Mouse (Mus musculus) spleen, postnatal 10 days (tissue): ENCODE measurements around the gene Cpped1.

Experiments
- DNase-seq, 2 experiments: peaks; one replicate each; pipeline ENCODE4 v3.0.0; 2021 to 2022; ENCODE audit warnings: low spot score in 2 of 2

The Cpped1 gene

DNA sequence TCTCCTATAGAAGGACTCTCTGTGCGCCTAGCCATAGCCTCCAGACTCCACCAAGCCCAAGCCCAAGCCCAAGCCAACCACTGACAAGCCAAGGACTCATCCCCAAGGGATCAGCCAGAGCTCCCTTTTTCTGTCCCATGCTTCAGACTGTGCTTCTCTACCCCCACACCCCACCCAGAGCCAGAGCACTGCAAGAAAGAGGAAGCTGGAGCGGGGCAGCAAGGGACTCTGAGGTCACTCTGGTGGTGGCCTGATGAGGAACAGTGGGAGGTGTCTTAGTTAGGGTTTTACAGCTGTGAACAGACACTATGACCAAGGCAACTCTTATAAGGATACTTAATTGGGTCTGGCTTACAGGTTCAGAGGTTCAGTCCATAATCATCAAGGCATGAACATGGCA lies 65.8 kb downstream of the Cpped1 start:
- DNase-seq, result no peak

DNA sequence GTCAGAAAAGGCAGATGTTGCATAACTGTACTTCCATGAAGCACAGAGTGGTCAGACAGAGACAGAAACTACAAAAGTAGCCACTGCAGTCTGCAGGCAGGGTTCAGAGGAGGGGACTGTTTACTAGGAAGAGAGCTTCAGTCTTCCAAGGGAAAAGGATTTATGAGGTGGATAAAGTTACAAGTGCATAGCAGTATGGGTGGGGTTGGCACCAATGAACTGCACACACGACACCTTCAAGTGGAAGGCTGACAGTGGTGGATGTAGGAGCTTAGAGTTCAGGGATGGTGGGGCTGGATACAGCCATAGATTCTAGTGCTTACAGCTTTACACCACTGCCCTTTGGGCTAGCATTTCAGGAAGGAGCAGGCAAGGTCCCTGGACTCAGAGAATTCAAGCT lies 75.8 kb downstream of the Cpped1 start:
- no peak for DNase-seq

DNA sequence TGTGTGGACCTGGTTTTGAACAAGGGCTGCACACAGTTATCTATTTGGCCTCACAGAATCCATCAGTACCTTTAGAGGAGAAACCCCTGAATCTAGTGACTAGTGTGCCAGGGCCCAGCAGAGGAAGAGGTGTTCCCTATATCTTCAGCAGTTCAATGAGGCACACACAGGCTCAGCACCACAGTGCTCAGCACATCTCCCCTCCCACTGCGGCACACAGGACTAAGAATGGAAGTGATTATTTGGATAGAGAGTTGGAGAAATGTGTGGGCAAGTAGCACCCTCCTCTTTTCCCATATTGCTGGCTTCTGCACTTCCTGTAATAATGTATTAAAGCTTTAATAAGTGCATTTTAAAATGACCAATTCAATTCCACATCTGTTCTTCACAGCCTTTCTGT lies 80.4 kb downstream of the Cpped1 start:
- no peak for DNase-seq

- DNase-seq, result no peak
Observed at GRCm38 (mm10) chr16:11824833-11825232, 84.4 kb downstream of the Cpped1 start.

GRCm38 (mm10) chr16:11824385-11824784 lies 84.9 kb downstream of the Cpped1 start:
- no peak for DNase-seq

DNA sequence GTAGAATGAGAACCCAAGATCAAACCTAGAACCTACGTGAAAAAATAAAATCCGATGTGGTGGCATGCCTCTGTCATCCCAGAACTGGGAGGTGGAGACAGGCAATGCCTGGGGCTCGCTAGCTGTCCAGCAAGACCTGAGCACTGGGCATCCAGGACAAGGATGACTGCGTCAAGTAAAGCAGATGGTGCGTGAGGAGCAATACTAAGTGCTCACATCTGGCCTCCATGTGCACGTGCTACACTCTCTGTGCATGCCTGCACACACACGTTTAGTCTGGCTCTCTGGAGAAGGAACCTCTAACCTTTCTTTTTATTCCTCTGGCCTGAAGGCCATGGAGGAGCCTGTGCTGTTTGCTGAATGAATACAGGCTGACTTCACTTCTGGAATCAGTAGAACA lies 88.5 kb downstream of the Cpped1 start:
- no peak for DNase-seq

- no peak for DNase-seq
Observed at GRCm38 (mm10) chr16:11814935-11815650, 94.2 kb downstream of the Cpped1 start.

- DNase-seq, result no peak
Observed at GRCm38 (mm10) chr16:11812119-11812518, 97.1 kb downstream of the Cpped1 start.

- no peak for DNase-seq
Observed at GRCm38 (mm10) chr16:11809615-11810014, 99.6 kb downstream of the Cpped1 start.

DNA sequence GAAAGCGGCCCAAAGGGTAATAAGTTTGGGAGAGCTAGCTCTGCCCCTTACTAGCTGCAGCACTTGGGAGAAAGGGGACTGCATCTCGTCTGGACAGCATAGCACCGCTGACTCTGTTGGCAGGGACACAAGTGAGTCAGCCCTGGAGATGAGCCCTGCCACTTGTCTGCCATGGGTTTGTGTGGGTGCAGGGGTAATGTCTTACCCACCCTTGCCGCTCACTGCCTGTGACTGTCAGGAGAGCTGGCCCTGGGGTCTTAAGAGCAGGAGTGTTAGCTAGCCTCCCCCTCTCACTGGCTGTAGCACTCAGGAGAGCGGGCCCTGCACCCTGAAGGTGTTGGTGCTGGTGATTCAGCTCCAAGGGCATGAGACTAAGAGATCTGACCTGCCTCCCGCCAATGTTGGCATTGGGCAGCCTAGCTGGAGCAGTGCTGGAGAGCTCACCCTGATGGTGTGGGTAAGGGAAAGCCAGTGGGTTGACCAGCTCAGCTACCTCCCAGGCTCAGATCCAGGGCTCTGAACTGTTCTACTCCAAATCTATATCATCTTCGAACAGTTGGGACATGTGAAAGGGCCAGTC lies 107.2 kb downstream of the Cpped1 start:
- DNase-seq, result no peak

DNA sequence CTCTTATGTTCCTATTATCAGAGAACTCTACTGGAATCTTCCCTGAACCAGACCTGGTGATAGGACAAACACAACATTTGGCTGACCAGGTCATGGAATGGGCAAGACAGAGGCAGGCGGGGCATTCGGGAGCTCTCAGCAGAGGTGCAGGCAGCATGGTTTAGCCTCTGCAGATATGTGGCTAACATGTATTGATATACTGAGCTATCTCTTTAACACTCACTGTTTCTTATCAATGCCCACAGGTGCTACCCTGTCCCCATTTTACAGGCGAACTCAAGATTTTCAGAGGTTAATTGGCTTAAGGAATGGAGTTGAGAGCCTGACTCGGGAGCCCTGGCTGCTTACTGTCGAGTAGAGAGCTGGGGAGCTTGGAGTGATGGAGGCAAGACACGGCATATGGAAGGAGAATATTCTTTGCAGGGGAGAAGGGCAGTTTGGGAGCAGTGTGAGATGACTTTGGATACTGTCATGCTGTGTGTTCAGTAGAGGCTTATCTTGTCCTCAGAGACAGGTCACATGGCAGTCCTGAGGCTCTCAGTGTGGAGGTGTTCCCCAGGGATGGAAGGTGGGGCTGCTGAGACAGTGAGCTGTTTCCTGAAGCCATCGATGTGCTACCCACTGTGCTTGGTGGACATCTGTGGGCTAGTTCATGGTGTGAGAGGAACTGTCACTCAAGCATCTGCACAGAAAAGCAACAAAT lies 113.3 kb downstream of the Cpped1 start:
- no peak for DNase-seq

DNA sequence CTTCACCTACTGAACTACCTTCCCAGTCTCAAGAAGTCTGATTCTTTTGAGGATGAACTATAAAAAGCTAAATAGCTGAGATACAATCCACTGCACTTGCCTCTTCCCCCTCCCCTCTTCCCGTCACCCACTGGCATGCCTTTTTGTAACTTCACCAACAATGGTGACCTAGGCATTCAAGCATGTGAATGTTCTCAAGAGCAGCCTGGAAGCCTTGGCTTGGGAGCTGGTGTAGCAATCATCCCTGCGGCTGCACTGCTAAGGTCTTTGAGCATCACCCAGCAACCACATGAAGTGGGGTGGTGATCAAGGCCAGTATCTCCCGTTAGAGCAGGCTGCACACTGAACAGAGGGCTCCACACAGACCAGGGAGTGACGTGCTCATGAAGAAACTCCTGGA lies 114.6 kb downstream of the Cpped1 start:
- no peak for DNase-seq

DNA sequence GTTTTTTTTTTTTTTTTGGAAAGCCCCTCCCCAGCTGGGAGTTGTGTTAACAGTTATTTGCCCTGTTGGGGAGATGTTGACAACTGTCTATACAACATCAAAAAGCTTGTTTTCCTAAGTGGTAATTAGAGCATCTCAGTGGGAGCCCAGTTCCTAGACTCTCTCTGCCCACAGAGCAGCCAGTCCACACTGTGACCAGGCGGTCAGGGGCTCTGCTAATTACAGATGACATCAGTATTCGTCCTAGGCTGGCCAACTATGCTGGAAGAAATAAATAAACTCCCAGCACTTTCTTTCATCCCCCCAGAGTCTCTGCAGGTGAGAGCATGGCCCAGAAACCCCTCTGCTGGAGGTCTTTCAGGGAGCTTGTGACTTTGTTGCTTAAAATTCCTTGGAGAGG lies 115.9 kb downstream of the Cpped1 start:
- DNase-seq, result no peak

- no peak for DNase-seq
Observed at GRCm38 (mm10) chr16:11790476-11790875, 118.8 kb downstream of the Cpped1 start.

DNA sequence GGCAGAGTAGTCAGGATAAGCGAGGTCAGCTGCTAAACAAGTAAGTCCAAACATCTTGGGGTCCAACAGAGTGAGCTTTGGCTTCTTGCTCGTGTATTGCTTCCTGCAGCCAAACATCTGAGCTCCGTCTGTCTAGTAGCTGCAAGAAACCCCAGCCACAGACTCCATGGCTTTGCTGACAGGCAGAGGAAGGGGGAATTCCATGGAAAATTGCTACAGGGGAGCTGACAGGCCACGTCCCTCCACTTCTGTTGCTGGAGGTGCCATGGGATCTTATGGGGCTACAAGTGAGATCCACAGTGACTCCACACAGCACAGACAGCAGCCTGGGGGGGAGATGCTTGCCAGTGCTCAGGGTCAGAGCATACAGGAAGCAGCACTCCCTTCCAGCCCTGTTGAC lies 123.4 kb downstream of the Cpped1 start:
- DNase-seq, result no peak

DNA sequence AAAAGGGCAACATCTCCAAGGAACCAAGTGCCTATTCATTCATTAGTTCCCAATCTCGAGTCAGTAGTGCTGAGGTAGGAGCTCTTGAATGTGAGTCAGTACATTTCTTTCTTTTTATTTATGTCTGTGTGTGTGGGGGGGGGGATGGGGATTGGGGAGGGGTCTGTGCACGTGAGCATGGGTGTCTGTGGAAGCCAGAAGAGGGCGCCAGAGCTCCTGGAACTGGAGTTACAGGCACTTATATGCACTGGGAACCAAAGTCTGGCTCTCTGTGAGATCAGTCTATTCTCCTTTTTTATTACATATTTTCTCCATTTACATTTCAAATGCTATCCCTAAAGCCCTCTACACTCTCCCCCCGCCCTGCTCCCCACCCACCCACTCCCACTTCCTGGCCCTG lies 124.9 kb downstream of the Cpped1 start:
- DNase-seq, result no peak

DNA sequence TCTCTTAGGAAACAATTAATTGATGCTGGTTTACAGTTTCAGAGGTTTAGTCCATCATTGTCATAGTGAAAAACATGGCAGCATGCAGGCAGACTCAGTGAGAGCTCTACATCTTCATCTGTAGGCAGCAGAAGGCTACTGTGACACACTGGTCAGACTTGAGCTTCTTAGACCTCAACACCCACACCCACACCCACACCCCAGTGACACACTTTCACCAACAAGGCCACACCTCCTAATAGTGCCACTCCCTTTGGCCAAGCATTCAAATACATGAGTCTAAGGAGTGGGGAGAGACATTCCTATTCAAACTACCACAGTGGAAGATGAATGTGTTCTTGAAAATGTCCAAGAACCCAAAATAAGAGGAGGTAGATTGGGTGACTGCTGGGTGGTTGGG lies 125.9 kb downstream of the Cpped1 start:
- no peak for DNase-seq

GRCm38 (mm10) chr16:11782082-11782481 lies 127.2 kb downstream of the Cpped1 start:
- no peak for DNase-seq

DNA sequence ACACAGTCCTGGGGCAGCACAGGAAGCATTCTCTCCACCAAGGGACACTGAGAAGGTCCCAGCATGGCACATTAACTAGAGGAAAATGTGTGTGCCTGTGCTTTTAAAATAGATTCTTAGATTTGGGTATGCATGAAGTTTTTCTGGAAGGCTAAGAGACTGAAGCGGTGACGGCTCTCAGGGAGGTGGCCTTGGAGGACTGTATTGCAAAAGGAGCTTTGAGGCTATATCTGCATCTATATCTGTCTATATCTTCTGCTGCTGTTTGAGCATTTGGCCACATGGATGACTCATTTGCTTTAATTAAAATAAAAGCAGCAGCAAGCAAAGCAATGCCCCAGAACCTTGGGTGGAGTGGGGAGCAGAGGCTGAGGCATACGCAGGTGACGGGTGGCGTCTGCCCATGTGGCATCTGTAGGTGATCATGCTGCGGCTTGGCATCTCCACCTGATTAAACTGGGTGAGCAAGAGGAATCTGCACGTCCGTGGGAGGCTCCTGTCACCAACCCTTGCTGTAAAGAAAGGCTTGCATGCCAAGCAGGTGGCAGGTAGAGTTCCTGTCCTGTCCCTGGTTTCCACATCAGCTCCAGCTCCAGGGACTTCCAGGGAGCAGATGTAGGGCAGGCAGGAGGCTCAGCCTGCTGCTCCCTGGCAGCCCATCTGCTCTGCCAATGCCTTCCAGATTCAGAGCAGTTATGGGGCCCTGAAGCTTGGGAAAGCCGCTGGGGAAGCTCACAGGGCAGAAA lies 130.4 kb downstream of the Cpped1 start:
- no peak for DNase-seq

DNA sequence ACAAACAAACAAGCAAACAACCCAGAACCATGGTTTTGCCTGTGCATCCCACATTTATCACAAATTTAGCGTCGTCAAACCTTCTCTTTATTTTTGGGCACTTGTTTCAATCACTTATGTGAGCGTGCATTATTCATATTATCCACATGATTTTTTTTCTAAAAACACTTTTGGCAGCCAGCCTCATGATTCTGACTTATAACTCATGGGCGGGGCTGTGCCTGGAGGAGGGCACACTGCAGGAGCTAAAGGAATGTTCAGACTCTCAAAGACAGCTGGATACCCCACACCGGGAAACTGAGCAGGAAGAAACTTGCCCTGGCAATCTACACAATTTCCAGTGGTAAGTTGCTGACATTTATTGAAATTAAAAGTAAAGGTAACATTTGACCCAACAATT lies 131.1 kb downstream of the Cpped1 start:
- DNase-seq, result no peak

GRCm38 (mm10) chr16:11776528-11776927 lies 132.7 kb downstream of the Cpped1 start:
- DNase-seq, result no peak

DNA sequence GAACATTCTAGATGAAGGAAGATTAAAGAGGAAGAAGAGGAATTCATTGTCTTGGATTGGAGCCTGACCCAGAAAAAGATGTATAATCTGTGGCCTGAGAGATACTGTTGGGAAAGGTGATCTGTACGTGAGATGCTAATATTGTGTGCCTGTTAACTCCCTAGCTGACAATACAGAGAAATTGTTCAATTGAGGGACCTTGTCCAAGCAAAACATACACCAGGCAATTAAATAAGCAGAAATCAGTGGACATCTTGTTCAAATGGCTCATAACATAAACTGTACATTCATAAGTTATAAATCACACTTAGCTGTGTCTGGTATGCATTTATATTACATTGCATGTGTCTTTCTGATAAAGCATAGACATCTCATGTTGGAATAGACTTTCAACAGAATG lies 134.9 kb downstream of the Cpped1 start:
- DNase-seq, result no peak

- DNase-seq, result no peak
Observed at GRCm38 (mm10) chr16:11772318-11772717, 136.9 kb downstream of the Cpped1 start.
